In the genomic region with DNA sequence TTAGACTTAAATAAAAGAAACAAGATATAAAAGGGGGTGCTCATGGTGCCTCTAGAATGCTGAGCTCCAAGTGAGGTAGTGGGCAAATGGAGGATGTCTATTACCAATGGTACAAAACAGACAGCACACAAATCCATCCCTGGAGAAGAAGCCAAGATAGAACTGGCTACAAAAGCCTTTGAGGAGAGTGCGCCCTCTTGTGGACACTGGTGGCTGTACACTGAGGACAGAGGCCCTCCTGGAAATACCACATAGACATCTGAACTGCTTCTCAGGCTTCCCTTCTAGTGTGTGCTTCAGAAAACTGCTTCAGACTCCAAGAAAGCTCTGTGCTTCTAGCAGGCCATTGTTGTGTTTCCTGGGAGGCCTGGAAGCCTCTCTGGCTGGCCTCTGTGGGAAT, we compare ENCODE assay signal across 8 mouse cellular contexts. TPM values are rescaled to one million over a fixed set of nuclear protein-coding genes. Genes with fewer than 3 reads are reported as not detected.
DNase-seq lines count a peak whose midpoint lies in the region; ATAC-seq and TF ChIP-seq lines count a peak whose summit lies in the region.

No protein-coding gene starts in this region.

- no peaks in the 10 kb centered on the region for H3K9me3 ChIP-seq in lung, embryonic 14.5 days (ENCODE audit: low read depth, low read length)

- no peaks in the 10 kb centered on the region for H3K27me3 ChIP-seq in lung, embryonic 14.5 days (ENCODE audit: insufficient read depth, low read length)

- WGBS in lung, embryonic 14.5 days = 0% methylated on average over 1 of the region's 1 CpGs

- no peak overlapping the region for H3K4me2 ChIP-seq in lung, embryonic 14.5 days

- no peak overlapping the region for H3K9ac ChIP-seq in lung, embryonic 14.5 days

- DNase-seq in urinary bladder, adult 18-20 months (ENCODE audit: low spot score in 2 of 2) = peak; percentile 40 to 54
- no peak for DNase-seq in urinary bladder, postnatal 10 days (ENCODE audit: low spot score)
- peak; percentile 76 to 91 for DNase-seq in kidney, postnatal 36 days
- DNase-seq in lung, embryonic 14.5 days = peak; percentile 86
- DNase-seq in right cerebral cortex, postnatal 4 days = peak; percentile 77

- no peak for TF ChIP-seq POLR2A in bone marrow macrophage, adult 2 months (IDR thresholded peaks at IDR 0.05; ENCODE audit: borderline replicate concordance, low read depth, low read length)

- peak; percentile 66 for ATAC-seq in erythroid progenitor cell, adult 5-6 weeks (replicated peaks; ENCODE audit: low FRiP score, poor library complexity, severe bottlenecking)
- no peak for ATAC-seq in lung, embryonic 14.5 days (ENCODE audit: insufficient read depth)
- ATAC-seq in inflammation-experienced regulatory T-cells, adult 6 months = no peak

- peak; percentile 75 for TF ChIP-seq CTCF in bone marrow macrophage, adult 2 months (IDR thresholded peaks at IDR 0.05; ENCODE audit: low read depth, low read length)
- TF ChIP-seq CTCF in lung, embryonic 14.5 days (IDR thresholded peaks at IDR 0.05; ENCODE audit: low read depth) = peak; percentile 87

- no peaks in the 10 kb centered on the region for H3K4me1 ChIP-seq in bone marrow macrophage, adult 2 months (ENCODE audit: control insufficient read depth, insufficient read depth, low read length)
- H3K4me1 ChIP-seq in lung, embryonic 14.5 days (ENCODE audit: insufficient read depth) = no peaks in the 10 kb centered on the region

- no peak overlapping the region for H3K27ac ChIP-seq in bone marrow macrophage, adult 2 months (ENCODE audit: insufficient read depth, low read depth, low read length)
- no peak overlapping the region for H3K27ac ChIP-seq in lung, embryonic 14.5 days (ENCODE audit: low read depth)

- H3K36me3 ChIP-seq in lung, embryonic 14.5 days (ENCODE audit: insufficient read depth) = no peaks in the 10 kb centered on the region

- no peak overlapping the region for H3K4me3 ChIP-seq in bone marrow macrophage, adult 2 months (ENCODE audit: insufficient read depth, low read length)
- no peak overlapping the region for H3K4me3 ChIP-seq in lung, embryonic 14.5 days (ENCODE audit: low read depth, low read length)

RNA-seq across cellular contexts. Expression of gene Acad12, which starts 9.1 kb away (rescaled TPM):
- polyA plus RNA-seq in bone marrow macrophage, adult 2 months (2012; ENCODE audit: insufficient read depth, insufficient read length, missing spikeins) = 8.6 and 9.0 TPM in 2 replicates
- 0.42 and 4.0 TPM in 2 replicates for total RNA-seq in erythroid progenitor cell, adult 5-6 weeks (2015; ENCODE audit: low replicate concordance)
- total RNA-seq in erythroid progenitor cell, adult 5-6 weeks (2017; ENCODE audit: low replicate concordance) = 0.23 and 0.26 TPM in 2 replicates
- 1.7 and 1.8 TPM in 2 replicates for polyA plus RNA-seq in lung, embryonic 14.5 days (2014; fragmentation: Nextera tagmentation; extraction: Ambion mirVana)
- 1 to 10 TPM; 1.3 to 3.3 (median 1.7) TPM for polyA plus RNA-seq in inflammation-experienced regulatory T-cells, adult 6 months (2017; shearing (Covaris generic))

RNA-seq across cellular contexts. Expression of gene Acad10, which starts 32.4 kb away (rescaled TPM):
- polyA plus RNA-seq in bone marrow macrophage, adult 2 months (2012; ENCODE audit: insufficient read depth, insufficient read length, missing spikeins) = 3.3 and 5.5 TPM in 2 replicates
- total RNA-seq in erythroid progenitor cell, adult 5-6 weeks (2015; ENCODE audit: low replicate concordance) = not detected in 2 replicates
- total RNA-seq in erythroid progenitor cell, adult 5-6 weeks (2017; ENCODE audit: low replicate concordance) = 0.26 and 2.1 TPM in 2 replicates
- 1.5 and 3.0 TPM in 2 replicates for polyA plus RNA-seq in lung, embryonic 14.5 days (2014; fragmentation: Nextera tagmentation; extraction: Ambion mirVana)
- polyA plus RNA-seq in inflammation-experienced regulatory T-cells, adult 6 months (2017; shearing (Covaris generic)) = 1 to 10 TPM in 2 of 3 experiments, under 1 TPM in 1; 0.93 to 5.7 (median 5.6) TPM

RNA-seq across cellular contexts. Expression of gene Brap, which starts 32.5 kb away (rescaled TPM):
- 37.7 and 41.2 TPM in 2 replicates for polyA plus RNA-seq in bone marrow macrophage, adult 2 months (2012; ENCODE audit: insufficient read depth, insufficient read length, missing spikeins)
- 24.7 and 26.3 TPM in 2 replicates for total RNA-seq in erythroid progenitor cell, adult 5-6 weeks (2015; ENCODE audit: low replicate concordance)
- 35.5 and 64.2 TPM in 2 replicates for total RNA-seq in erythroid progenitor cell, adult 5-6 weeks (2017; ENCODE audit: low replicate concordance)
- polyA plus RNA-seq in lung, embryonic 14.5 days (2014; fragmentation: Nextera tagmentation; extraction: Ambion mirVana) = 39.1 and 40.9 TPM in 2 replicates
- polyA plus RNA-seq in inflammation-experienced regulatory T-cells, adult 6 months (2017; shearing (Covaris generic)) = 10 to 100 TPM in 2 of 3 experiments, 1 to 10 TPM in 1; 9.6 to 14.4 (median 13.5) TPM

RNA-seq across cellular contexts. Expression of gene Aldh2, which starts 34.2 kb away (rescaled TPM):
- polyA plus RNA-seq in bone marrow macrophage, adult 2 months (2012; ENCODE audit: insufficient read depth, insufficient read length, missing spikeins) = 844 and 895 TPM in 2 replicates
- 38.6 and 47.4 TPM in 2 replicates for total RNA-seq in erythroid progenitor cell, adult 5-6 weeks (2015; ENCODE audit: low replicate concordance)
- total RNA-seq in erythroid progenitor cell, adult 5-6 weeks (2017; ENCODE audit: low replicate concordance) = 45.1 and 49.1 TPM in 2 replicates
- polyA plus RNA-seq in lung, embryonic 14.5 days (2014; fragmentation: Nextera tagmentation; extraction: Ambion mirVana) = 123 and 125 TPM in 2 replicates
- polyA plus RNA-seq in inflammation-experienced regulatory T-cells, adult 6 months (2017; shearing (Covaris generic)) = 10 to 100 TPM in 1 of 3 experiments, 1 to 10 TPM in 2; 4.5 to 11.7 (median 6.0) TPM
